Mouse (Mus musculus): ENCODE data around the gene Kcp. TPM values are rescaled to one million over a fixed set of nuclear protein-coding genes. Genes with fewer than 3 reads are reported as not detected.
A peak's percentile ranks its signal among the peaks of the same experiment; 100 is the strongest.

Gene Kcp
- 11.3 and 12.9 TPM in 2 replicates for polyA plus RNA-seq (2014; fragmentation: Nextera tagmentation; extraction: Ambion mirVana)

DNA sequence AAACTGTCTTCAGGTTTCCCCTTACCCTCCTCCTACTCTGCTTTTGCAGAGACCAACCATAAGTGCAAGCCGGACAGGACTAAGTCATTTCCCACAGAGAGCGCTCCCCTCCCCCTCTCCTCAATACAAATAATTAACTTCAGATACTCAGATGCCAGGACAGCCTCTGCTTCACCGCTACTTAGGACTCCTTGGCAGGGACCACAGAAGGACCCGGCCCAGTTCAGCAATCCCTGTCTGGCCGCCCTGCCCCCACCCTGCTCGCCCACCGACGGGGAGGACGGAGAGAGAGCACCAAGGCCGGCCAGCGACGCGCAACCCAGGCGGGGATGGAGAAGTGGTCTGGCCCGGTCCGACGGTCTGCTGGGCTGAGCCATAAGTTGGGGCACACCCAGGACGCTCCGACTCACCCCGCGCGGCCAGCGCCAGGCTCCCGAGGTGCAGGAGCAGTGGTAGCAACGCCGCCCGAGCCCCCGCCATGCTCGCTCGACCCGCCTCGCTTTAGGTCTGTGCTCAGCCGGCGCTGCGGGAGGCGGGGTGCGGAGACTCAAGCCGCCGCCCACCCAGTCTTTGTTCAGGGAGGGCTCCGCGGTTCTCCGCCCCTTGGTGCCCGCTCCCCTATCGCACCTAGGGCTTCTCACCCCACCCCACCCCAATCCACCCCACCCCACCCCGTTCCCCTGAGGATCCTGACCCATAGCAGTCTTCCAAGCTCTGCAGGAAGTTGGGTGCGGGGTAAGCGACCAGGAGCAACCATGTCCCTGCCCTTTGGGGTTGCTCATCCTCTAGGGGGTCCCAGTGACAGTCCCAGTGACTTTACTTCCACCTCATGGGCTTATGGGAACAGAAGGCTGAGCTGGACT, at the start of gene Kcp:
Kcp (minus strand) TSS at position 506 of the 863 bp plus-strand sequence.
- H3K4me3 ChIP-seq (ENCODE audit: low read depth, low read length), result peak within 1 kb of the TSS; percentile 42
- H3K27me3 ChIP-seq (ENCODE audit: control insufficient read depth, insufficient read depth, low read length), result peaks cover 24% of the 10 kb centered on the region
- peak within 1 kb of the TSS; percentile 62 for H3K4me2 ChIP-seq (replicated peaks; ENCODE audit: low read depth, low read length)
- no peak within 1 kb of the TSS for H3K27ac ChIP-seq (ENCODE audit: low read depth, low read length)
- 1% methylated on average over 38 of the region's 47 CpGs for WGBS
- ATAC-seq (ENCODE audit: low FRiP score) (peak; percentile 69), DNase-seq (ENCODE audit: low spot score) (peak; percentile 56)
- H3K36me3 ChIP-seq (ENCODE audit: control insufficient read depth, insufficient read depth, low read length), result no peaks in the 10 kb centered on the region
- peak within 1 kb of the TSS; percentile 54 for H3K9ac ChIP-seq (ENCODE audit: low read depth, low read length)
- H3K9me3 ChIP-seq (ENCODE audit: control insufficient read depth, low read length), result no peaks in the 10 kb centered on the region
- H3K4me1 ChIP-seq (replicated peaks; ENCODE audit: control insufficient read depth, insufficient read depth, low read length), result no peaks in the 10 kb centered on the region; the same call in 1 of the 2 replicates

DNA sequence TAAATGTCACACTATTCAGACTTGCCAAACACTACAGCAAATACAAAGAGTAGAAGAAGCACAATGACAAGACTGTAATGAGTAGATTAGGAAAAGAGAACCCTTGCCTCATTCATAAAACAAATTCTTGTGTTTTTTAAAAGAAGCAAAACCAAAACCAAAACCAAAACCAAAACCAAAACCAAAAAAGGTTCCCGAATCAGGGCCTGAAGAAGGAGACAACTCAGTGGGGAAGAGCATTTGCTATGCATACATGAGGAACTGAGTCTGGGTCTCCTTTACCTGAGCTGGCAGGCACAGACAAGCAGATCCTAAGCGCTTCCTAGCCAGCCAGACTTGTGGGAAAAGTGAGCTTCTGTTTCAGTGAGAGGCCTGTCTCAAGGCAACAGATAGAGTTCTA, 49.4 kb upstream of the Kcp start:
- Histone ChIP-seq H3K9ac (ENCODE audit: low read depth, low read length) (no peak overlapping the region), H3K4me1 (replicated peaks; ENCODE audit: control insufficient read depth, insufficient read depth, low read length) (no peaks in the 10 kb centered on the region), H3K9me3 (ENCODE audit: control insufficient read depth, low read length) (no peaks in the 10 kb centered on the region), H3K4me2 (replicated peaks; ENCODE audit: low read depth, low read length) (no peak overlapping the region), H3K4me3 (ENCODE audit: low read depth, low read length) (no peak overlapping the region), H3K36me3 (ENCODE audit: control insufficient read depth, insufficient read depth, low read length) (peaks cover 13% of the 10 kb centered on the region; the same call in 1 of the 2 replicates), H3K27me3 (ENCODE audit: control insufficient read depth, insufficient read depth, low read length) (no peaks in the 10 kb centered on the region), H3K27ac (ENCODE audit: low read depth, low read length) (no peak overlapping the region)
- DNase-seq (ENCODE audit: low spot score), result no peak
- no peak for ATAC-seq (ENCODE audit: low FRiP score)
- WGBS, result 100% methylated on average over 2 of the region's 2 CpGs

DNA sequence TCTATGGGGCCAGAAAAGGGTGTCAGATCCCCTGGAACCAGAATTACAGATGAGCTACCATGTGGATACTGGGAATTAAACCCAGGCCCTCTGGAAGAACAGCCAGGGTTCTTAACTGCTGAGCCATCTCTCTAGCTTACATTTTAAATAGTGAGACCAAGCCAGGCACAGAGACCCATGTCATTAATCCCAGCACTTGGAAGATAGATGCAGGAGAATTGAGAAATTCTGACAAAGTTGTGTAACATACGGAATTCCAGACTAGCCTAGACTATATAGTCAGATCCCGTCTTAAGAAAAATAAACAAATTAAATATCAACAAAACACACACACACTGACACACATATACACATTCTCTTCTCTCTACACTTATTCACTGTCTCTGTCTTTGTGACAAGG, 44.8 kb upstream of the Kcp start:
- no peak overlapping the region for H3K4me3 ChIP-seq (ENCODE audit: low read depth, low read length)
- H3K9me3 ChIP-seq (ENCODE audit: control insufficient read depth, low read length), result no peaks in the 10 kb centered on the region
- no peak for ATAC-seq (ENCODE audit: low FRiP score)
- H3K4me1 ChIP-seq (replicated peaks; ENCODE audit: control insufficient read depth, insufficient read depth, low read length), result no peaks in the 10 kb centered on the region
- no peak overlapping the region for H3K4me2 ChIP-seq (replicated peaks; ENCODE audit: low read depth, low read length)
- peaks cover 8% of the 10 kb centered on the region; the same call in 1 of the 2 replicates for H3K36me3 ChIP-seq (ENCODE audit: control insufficient read depth, insufficient read depth, low read length)
- H3K27me3 ChIP-seq (ENCODE audit: control insufficient read depth, insufficient read depth, low read length), result no peaks in the 10 kb centered on the region
- H3K27ac ChIP-seq (ENCODE audit: low read depth, low read length), result no peak overlapping the region
- no peak overlapping the region for H3K9ac ChIP-seq (ENCODE audit: low read depth, low read length)
- no peak for DNase-seq (ENCODE audit: low spot score)
- 95% methylated on average over 2 of the region's 2 CpGs for WGBS

DNA sequence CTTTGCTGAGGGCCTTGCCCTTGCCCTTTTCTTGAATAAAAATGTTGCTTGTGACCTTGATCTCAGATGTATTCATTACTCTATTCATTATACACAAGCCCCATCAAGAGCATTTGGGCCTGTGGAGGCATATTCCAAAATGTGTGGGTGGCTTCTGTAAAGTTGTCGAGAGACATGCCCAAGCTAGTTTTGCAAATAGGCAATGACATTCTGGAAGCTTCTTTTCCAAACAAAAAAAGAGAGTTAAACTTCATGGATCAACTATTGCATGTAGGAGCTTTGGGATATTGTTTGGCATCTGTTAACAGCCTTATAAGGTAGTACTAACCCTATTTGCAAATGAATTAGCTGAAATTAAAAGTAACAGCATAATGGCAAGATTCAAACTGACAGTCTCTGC, 40.3 kb upstream of the Kcp start:
- no peak overlapping the region for H3K9ac ChIP-seq (ENCODE audit: low read depth, low read length)
- peaks cover 10% of the 10 kb centered on the region for H3K36me3 ChIP-seq (ENCODE audit: control insufficient read depth, insufficient read depth, low read length)
- H3K4me3 ChIP-seq (ENCODE audit: low read depth, low read length), result no peak overlapping the region
- ATAC-seq (ENCODE audit: low FRiP score) (no peak), DNase-seq (ENCODE audit: low spot score) (no peak)
- H3K9me3 ChIP-seq (ENCODE audit: control insufficient read depth, low read length), result no peaks in the 10 kb centered on the region
- H3K4me1 ChIP-seq (replicated peaks; ENCODE audit: control insufficient read depth, insufficient read depth, low read length), result no peaks in the 10 kb centered on the region
- 100% methylated on average over 1 of the region's 1 CpGs for WGBS
- no peak overlapping the region for H3K27ac ChIP-seq (ENCODE audit: low read depth, low read length)
- no peak overlapping the region for H3K4me2 ChIP-seq (replicated peaks; ENCODE audit: low read depth, low read length)
- no peaks in the 10 kb centered on the region for H3K27me3 ChIP-seq (ENCODE audit: control insufficient read depth, insufficient read depth, low read length)

DNA sequence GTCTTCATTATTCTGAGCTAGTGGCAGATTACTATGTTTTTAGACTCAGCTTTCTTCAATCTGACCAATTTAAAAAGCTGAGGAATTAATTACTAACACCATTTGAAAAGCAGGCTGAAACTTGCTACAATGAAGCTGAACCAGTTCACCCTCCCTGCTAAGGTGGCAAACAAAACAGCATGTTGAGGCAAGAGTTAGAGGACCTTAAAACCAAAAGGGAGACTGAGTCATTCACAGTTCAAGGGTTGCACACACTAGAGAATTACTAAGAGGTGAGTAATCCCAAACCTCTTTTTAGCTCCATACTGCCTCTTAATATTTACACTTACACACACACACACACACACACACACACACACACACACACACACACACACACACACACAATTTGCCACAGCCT, 39.8 kb upstream of the Kcp start:
- no peak for DNase-seq (ENCODE audit: low spot score)
- no peaks in the 10 kb centered on the region for H3K27me3 ChIP-seq (ENCODE audit: control insufficient read depth, insufficient read depth, low read length)
- no peak overlapping the region for H3K4me2 ChIP-seq (replicated peaks; ENCODE audit: low read depth, low read length)
- no peak for ATAC-seq (ENCODE audit: low FRiP score)
- H3K9me3 ChIP-seq (ENCODE audit: control insufficient read depth, low read length), result no peaks in the 10 kb centered on the region
- peaks cover 10% of the 10 kb centered on the region for H3K36me3 ChIP-seq (ENCODE audit: control insufficient read depth, insufficient read depth, low read length)
- no peak overlapping the region for H3K4me3 ChIP-seq (ENCODE audit: low read depth, low read length)
- no peaks in the 10 kb centered on the region for H3K4me1 ChIP-seq (replicated peaks; ENCODE audit: control insufficient read depth, insufficient read depth, low read length)
- no peak overlapping the region for H3K9ac ChIP-seq (ENCODE audit: low read depth, low read length)
- no peak overlapping the region for H3K27ac ChIP-seq (ENCODE audit: low read depth, low read length)

DNA sequence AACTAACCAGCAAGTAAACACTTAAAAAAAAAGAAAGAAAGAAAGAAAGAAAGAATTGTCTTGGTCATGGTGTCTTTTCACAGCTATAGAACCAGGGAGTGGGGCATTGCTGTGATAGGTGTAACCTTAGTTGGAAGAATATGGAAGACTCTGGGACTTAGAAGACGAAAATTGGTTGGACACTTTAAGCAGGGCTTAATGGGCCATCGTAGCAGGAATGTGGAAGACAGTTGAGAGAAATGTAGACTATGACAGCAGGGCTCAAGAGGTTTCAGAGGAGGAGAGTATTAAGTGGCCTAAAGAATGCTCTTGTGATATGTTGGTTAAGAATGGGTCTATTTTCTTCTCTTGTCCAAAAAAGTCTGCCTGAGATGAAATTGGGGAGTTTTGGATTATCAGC, 37.9 kb upstream of the Kcp start:
- ATAC-seq (ENCODE audit: low FRiP score), result no peak
- no peak overlapping the region for H3K4me3 ChIP-seq (ENCODE audit: low read depth, low read length)
- no peak for DNase-seq (ENCODE audit: low spot score)
- H3K9me3 ChIP-seq (ENCODE audit: control insufficient read depth, low read length), result no peaks in the 10 kb centered on the region
- H3K27ac ChIP-seq (ENCODE audit: low read depth, low read length), result no peak overlapping the region
- H3K4me1 ChIP-seq (replicated peaks; ENCODE audit: control insufficient read depth, insufficient read depth, low read length), result no peaks in the 10 kb centered on the region
- H3K36me3 ChIP-seq (ENCODE audit: control insufficient read depth, insufficient read depth, low read length), result peaks cover 10% of the 10 kb centered on the region
- H3K27me3 ChIP-seq (ENCODE audit: control insufficient read depth, insufficient read depth, low read length), result no peaks in the 10 kb centered on the region
- H3K9ac ChIP-seq (ENCODE audit: low read depth, low read length), result no peak overlapping the region
- H3K4me2 ChIP-seq (replicated peaks; ENCODE audit: low read depth, low read length), result no peak overlapping the region
- WGBS, result 95% methylated on average over 2 of the region's 2 CpGs

DNA sequence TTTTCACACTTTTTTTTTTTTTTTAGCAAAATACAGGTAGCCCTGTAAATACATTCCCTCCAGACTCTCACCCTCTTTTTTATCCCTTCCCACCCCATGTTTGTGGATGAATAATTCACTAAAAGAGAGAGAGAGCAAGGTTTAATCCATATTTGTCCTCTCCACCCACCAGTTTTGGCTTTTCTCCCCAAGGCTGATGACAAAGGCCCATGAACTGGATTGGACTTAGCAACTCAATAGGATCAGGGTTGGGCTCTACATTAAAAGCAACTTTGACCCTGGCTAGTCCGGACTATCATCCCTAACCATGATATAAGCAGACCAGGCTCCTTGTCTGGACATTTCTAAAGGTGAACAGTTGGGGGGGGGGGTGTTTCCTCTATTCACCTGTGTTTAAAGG, 33.2 kb upstream of the Kcp start:
- Histone ChIP-seq H3K27me3 (ENCODE audit: control insufficient read depth, insufficient read depth, low read length) (no peaks in the 10 kb centered on the region), H3K4me2 (replicated peaks; ENCODE audit: low read depth, low read length) (no peak overlapping the region), H3K4me1 (replicated peaks; ENCODE audit: control insufficient read depth, insufficient read depth, low read length) (no peaks in the 10 kb centered on the region), H3K36me3 (ENCODE audit: control insufficient read depth, insufficient read depth, low read length) (peaks cover 9% of the 10 kb centered on the region), H3K9me3 (ENCODE audit: control insufficient read depth, low read length) (no peaks in the 10 kb centered on the region), H3K9ac (ENCODE audit: low read depth, low read length) (no peak overlapping the region), H3K4me3 (ENCODE audit: low read depth, low read length) (no peak overlapping the region), H3K27ac (ENCODE audit: low read depth, low read length) (no peak overlapping the region)
- ATAC-seq (ENCODE audit: low FRiP score) (no peak), DNase-seq (ENCODE audit: low spot score) (no peak)
- WGBS, result 89% methylated on average over 1 of the region's 1 CpGs

DNA sequence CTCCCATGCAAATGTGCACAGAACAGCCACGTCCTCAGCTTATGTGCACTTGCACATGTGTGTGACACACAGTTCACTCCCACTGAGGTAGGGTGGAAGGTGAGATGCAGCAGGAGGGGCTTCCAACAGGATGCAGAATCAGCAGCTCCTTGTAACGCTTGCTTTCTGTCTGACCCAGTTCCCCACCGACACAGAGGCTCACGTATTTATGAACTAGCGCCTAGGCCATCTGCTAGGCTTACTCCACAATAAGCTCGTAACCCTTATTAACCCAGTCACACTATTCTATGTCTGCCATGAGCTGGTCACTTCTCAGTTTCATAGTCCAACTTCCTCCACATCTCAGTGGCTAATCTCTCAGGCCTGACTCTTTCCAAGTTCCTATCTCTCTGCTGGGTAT, 32.5 kb upstream of the Kcp start:
- no peak overlapping the region for H3K9ac ChIP-seq (ENCODE audit: low read depth, low read length)
- no peaks in the 10 kb centered on the region for H3K27me3 ChIP-seq (ENCODE audit: control insufficient read depth, insufficient read depth, low read length)
- DNase-seq (ENCODE audit: low spot score) (no peak), ATAC-seq (ENCODE audit: low FRiP score) (no peak)
- WGBS, result 82% methylated on average over 6 of the region's 6 CpGs
- H3K4me1 ChIP-seq (replicated peaks; ENCODE audit: control insufficient read depth, insufficient read depth, low read length), result no peaks in the 10 kb centered on the region
- peaks cover 5% of the 10 kb centered on the region for H3K36me3 ChIP-seq (ENCODE audit: control insufficient read depth, insufficient read depth, low read length)
- H3K9me3 ChIP-seq (ENCODE audit: control insufficient read depth, low read length), result no peaks in the 10 kb centered on the region
- H3K4me3 ChIP-seq (ENCODE audit: low read depth, low read length), result no peak overlapping the region
- H3K4me2 ChIP-seq (replicated peaks; ENCODE audit: low read depth, low read length), result no peak overlapping the region
- H3K27ac ChIP-seq (ENCODE audit: low read depth, low read length), result no peak overlapping the region

DNA sequence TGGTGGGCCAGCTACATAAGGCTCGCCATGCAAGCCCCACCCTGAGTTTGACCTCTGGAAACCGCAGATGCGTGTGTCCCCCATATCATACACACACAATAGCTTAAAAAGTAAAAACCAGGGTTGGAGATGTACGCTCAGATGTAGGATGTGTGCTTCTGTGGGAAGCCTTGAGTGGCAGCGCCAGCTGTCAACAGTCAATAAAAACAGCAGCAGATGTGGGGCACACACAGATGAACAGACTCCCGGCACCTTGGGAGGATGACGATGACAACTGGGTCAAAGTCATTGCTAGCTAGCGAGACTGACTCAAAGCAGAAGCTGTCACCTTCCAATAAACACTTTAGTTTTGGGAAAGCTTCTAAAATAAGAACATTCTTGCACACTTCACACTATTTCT, 31.8 kb upstream of the Kcp start:
- H3K27me3 ChIP-seq (ENCODE audit: control insufficient read depth, insufficient read depth, low read length), result no peaks in the 10 kb centered on the region
- no peak for DNase-seq (ENCODE audit: low spot score)
- 93% methylated on average over 8 of the region's 8 CpGs for WGBS
- no peak overlapping the region for H3K9ac ChIP-seq (ENCODE audit: low read depth, low read length)
- H3K4me1 ChIP-seq (replicated peaks; ENCODE audit: control insufficient read depth, insufficient read depth, low read length), result no peaks in the 10 kb centered on the region
- H3K9me3 ChIP-seq (ENCODE audit: control insufficient read depth, low read length), result no peaks in the 10 kb centered on the region
- no peak overlapping the region for H3K27ac ChIP-seq (ENCODE audit: low read depth, low read length)
- no peak overlapping the region for H3K4me2 ChIP-seq (replicated peaks; ENCODE audit: low read depth, low read length)
- ATAC-seq (ENCODE audit: low FRiP score), result no peak
- peaks cover 2% of the 10 kb centered on the region; the same call in 1 of the 2 replicates for H3K36me3 ChIP-seq (ENCODE audit: control insufficient read depth, insufficient read depth, low read length)
- H3K4me3 ChIP-seq (ENCODE audit: low read depth, low read length), result no peak overlapping the region
